Mouse (Mus musculus) ovary, postnatal 36 days (tissue): Measurements from ENCODE around the gene Wipi2.
A peak's percentile ranks its signal among the peaks of the same experiment; 100 is the strongest.

ENCODE experiments used
- DNase-seq: peaks from one replicate; pipeline ENCODE4 v3.0.0; 2022; ENCODE audit warnings: low spot score, mixed read lengths

Gene Wipi2

DNA sequence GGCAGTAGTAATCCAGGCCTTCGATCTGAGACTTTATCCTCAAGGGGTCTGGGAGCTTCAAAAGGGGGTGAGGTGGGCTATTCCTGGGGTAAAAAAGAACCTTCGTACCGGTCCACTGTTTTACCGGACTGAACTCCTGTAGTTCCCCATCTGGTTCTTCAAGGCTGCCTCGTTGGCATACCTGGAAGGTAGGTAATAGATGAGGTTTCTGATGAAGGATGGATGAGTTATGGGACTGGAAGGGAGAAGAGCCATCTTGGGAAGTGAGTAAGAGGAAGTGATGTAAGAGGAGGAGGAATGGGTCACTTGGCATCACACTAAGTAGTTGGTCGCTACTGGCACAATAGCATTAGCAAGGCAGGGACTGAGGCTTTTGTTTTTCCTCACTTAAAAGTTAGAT is 2.7 kb downstream of the Wipi2 start:
- no peak for DNase-seq

DNA sequence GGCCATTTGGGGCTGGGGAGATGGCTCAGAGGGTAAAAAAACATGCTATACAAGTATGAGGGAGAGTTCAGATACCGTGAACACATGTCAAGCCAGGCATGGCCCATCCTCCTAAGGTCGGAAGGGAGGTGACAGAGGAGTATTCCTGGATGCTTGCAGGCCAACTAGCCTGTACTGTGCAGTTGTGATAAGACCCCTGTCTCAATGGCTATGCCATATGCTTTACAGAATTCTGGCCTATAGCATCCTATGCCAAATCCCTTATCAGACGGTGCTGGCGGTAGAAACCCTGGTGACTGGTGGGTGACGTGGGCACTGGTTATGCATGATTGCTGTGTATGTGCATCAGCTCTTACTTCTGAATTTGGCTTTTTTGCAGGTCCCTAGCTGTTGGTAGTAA is 10.3 kb downstream of the Wipi2 start:
- DNase-seq, result no peak

DNA sequence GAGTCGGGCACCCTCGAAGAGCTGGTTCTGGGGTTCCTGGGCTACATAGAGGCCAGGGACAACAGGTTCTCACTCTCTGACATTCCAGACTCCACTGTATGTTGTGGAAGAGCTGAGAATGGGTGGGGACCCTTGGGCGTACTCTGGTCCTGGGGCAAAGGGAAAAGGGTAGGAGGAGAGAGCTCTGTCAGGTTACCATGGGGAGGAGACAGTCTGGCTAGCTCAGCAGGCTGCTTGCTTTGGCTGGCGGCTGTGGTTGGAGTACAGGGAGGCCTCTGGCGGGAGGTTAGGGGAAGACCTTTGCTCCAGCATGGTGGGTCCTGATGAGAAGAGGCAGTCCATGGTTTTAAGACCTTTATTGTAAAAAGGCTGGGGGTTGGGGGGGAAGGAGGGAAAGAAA is 12.6 kb downstream of the Wipi2 start:
- no peak for DNase-seq

DNA sequence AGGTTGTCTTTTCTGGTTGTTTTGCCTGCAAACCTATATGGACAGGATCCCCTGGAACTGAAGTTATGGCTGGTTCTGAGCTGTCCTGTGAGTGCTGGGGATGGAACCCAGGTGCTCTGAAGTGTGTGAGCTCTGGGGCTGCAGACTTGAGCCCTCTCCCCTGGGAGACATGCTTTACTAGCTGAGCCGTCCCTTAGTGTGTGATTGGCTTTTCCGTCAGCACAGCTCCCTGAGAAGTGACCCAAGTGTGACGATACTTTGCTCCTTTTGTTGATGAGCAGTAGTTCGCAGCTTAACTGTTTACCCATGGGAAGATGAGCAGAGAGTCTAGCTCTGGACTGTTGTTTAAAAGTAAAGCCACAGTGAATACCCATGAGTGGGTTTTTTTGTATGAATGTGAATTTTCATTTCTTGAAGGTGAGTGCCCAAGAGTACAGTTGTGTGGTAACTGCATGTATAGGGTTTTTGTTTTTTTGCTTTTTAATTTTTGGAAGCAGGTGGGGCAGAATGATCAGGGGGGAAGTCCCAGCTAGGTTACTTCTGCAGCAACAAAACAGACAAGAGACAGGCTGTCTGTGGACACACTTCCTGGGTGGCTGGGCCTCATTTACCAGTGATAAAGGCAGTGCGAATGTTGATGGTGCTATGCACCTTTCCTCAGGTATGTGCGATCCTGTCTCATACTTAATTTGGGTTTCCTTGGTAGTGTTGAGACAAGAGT is 14.0 kb downstream of the Wipi2 start:
- no peak for DNase-seq

DNA sequence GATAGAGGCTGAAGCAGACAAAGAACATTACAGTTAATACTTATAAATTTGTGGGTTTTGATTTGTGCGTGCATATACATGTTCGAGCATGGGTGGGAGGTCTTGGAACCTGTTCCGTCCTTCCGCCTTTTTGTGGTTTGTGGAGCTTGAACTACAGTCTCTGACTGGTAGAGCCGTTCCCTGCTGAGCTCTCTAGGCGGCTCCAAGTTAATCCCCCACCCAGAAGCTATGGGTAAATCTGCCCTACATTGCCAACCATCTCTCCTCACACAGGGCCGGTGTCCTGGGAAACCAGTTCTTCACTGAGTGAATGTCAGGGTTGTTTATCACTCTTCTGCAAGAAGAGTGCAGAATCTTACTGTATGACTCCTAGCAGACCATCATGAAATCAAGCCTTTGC is 20.7 kb downstream of the Wipi2 start:
- no peak for DNase-seq

DNA sequence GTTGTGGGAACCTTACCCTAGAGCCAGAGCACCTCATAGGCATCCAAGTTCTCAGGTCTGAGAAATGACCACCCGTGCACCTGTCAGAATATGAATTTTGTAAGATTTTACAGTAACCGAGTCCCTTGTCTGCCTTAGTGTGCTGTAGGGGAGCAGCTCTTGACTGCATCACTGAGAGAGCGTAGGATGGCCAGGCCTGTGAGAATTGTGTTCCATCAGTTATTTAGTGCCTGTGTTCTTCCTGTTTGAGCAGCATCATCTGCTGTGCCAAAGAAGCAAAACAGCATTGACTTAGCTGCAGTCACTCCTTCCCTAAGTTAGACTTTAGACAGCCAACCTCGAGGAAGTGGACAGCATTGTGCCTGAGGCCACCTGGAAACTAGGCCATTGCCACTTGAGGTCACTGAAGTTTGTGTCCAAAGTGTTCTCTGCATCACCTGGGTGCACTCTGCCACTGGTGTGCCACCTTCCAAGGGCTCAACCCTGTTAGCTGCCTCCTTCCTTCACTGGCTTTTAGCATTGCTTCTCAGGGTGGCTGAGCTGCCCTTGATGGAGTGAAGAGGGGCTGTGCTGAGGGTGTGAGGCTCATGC is 22.1 kb downstream of the Wipi2 start:
- no peak for DNase-seq

DNA sequence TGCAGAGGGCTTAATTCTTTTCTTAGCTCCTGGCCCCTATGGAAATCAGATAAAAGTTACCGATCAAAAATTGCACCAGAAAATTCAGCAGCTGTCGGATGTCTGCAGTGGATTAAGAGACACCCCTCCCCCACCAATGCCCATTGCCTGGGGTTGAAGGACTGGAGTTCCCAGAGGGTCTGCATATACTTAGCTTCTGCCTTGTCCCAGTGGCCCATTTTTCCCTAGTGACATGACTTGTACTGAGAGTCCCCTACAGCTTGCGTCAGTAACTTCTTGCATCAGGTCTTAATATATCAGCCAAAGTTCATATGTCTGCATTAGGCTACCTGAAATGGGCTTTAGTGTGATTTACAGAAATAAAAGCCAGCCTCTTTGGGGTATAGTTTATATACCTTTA is 22.9 kb downstream of the Wipi2 start:
- DNase-seq, result no peak

DNA sequence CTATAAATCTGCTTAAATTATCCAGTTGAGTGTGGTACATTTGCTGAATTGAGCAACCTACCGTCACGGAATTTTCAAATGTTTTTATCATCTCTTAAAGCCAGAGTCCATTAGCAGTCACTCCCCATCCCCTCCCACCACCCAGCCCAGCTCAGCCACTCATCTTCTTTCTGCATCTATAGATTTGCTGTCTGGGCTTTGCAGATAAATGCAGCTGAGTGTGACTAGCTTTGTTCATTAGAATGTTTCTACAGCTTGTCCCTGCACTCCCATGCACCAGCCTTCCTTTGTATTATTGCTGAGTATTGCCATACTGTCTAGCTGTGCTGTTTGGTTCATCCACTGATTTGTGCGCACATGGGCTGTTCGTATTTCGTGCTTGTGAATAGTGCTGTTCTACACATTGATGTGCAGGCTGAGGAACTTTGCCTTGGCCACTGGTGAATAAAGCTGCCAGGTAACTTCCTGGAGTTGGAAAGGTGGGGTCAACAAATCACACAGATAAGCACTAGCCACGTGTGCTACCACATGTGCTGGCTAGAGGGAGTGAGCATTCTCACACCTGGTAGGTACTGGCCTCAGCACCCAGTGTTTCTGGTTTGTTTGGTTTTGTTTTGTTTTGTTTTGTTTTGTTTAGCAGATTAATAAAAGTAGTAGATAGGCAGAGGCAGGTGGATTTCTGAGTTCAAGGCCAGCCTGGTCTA is 23.4 kb downstream of the Wipi2 start:
- DNase-seq, result no peak

DNA sequence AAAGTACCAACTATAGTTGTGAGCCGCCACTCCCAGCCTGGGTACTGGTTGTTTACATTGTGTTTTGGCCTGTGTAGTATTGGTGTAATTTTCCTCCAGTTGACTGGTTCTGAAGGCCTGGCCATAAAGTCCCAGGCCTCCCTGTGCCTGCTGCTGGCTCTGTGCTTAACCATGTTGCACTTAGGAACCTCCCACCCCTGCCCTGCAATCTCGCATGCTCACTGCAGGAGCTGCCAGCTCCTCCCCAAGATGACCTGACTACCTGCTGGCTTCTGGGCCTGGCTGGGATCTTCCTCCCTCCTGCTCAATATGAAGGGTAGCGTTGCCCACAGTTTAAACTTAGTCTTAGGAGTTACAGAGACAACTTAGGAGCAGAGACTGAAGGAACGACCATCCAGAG is 24.8 kb downstream of the Wipi2 start:
- DNase-seq, result no peak

DNA sequence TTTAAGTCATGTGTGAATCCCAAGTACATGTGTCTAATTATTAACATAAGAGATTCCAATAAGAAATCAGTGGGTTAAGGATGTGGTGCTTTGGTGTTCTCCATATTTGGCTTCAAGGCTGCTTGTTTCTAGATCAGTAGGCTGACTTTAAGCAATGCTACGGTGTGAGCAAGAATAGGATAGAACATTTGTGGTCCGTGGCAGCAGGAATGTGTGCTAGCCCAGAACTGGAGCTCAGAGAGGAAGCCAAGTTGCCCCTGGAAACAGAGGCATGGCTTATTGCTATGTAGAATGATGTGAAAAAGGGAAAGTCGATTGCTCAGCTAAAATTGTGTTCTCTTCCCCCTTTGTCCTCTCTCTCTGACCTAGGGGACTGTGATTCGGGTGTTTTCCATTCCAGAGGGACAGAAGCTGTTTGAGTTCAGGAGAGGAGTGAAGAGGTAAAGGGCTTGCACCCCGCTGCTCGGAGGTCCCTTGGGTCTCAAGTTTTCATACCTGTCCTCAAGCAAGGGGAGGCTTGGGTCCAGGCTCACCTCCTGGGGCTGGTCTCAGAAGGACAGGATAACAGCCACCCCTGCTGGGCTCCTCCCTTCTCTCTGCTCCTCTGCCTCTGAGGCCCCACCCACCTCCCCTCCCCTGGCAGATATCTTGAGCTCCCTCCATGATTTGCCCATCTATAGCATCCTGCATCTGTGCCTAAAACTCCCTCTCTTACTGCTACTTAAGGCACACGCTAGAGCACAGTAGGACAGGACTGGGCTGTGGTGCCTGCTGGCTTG is 33.3 kb downstream of the Wipi2 start:
- DNase-seq, result no peak

DNA sequence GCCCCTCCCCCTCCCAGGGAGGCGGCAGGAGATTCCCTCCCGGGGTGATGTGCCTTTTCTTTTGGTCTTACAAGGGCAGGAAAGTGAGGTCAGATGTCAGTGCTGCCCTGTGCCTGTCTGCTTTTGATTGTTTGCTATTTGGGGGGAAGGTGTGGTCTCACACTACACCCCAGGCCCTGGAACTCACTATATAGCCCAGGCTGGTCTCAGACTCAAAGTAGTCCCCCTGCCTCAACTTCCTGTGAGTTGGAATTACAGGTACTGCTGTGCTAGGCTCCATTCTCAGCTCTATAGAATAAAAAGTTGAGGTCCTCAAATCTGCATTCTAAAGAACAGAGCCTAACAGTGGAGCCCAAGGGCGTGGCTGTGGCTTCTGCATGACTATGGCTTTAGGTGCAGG is 40.4 kb downstream of the Wipi2 start:
- DNase-seq, result no peak

DNA sequence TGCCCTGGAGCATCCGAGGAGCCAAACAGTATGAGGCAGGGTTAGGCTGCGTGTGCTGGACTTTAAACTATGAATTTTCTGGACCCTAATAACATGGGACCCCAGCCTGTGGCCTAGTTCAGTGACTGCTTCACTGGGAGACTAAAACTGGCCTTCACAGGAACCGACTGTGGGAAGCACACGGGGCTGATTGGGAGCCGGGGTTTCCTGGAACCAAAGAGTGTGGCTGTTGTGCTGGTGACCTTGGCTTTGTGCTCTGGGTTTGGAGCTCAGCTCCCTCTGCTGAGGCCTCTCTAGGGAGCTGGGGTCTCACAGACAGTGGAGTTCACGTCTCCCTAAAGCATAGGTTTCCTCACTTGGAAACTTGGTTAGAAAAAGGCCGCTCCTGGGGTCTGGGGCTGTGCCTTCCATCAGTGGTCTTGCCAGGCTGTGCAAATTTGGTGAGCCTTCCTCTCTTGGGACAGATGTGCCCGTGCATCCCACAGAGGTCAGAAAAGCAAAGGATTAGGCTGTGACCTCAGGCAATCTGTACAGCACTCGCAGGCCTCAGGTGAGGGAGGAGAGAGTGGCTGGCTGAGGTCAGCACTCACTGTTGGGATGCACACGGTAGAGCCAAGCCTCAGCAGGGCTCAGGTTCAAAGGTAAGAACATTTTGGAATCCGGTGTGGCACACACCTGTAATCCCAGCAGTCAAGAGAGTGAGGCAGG is 41.2 kb downstream of the Wipi2 start:
- no peak for DNase-seq

DNA sequence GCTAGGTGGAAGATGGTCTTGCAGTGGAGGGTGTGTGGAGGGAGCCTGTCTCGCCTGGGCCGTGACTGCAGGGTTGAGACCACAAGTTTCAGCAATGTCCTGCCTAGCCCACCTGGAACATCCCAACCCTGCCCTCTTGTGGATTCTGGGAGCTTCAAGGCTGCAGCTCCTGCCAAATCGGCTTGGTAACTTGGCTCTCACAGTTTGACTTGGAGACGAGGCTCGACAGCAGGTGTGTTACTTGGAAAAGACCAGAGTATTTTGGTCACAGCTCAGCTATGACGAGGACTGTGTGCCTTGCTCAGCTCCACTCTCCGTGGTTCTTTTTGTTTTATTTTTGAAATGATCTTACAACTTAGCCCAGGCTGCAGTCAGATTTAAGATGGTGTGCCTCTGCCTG is 42.2 kb downstream of the Wipi2 start:
- DNase-seq, result no peak

DNA sequence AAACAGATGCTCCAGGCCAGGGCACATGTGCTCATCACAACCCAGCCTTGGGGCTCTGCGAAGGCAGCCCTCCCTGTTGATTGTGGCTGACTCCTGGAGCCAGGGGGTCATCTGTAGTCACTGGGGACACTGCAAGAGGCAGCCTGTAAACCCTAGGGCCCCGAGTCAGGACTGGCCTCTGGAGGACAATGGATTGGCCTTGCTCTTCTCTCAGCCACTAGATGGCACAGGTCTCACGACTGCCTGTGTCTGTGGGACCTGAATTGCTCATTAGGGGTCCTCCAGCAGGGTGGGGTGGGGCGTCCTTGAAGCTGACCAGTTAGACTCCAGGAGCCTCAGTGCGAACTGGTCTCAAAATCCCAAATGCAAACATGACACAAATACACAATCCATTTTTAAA is 45.6 kb downstream of the Wipi2 start:
- no peak for DNase-seq

DNA sequence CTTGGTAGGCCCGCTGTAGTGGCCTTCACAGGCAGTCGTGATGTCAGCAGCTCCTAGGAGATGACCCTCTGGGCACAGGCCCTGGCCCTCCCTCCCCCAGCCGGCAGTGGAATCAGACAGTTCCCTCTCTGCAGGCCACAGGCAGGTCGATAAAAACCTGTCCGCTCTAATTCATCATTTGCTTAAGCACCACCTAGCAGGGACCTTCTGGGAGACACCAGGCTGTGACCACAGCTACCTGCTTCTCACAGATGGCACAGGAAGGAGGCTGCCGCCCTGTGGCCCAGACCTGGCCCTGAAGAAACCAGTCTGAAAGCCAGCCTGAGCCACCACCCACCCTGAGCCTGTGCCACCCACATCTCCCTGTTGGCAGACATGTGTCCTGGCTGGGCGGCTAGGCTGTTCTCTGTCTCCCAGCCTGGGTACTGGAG is 50.7 kb downstream of the Wipi2 start:
- DNase-seq, result peak; percentile 55

DNA sequence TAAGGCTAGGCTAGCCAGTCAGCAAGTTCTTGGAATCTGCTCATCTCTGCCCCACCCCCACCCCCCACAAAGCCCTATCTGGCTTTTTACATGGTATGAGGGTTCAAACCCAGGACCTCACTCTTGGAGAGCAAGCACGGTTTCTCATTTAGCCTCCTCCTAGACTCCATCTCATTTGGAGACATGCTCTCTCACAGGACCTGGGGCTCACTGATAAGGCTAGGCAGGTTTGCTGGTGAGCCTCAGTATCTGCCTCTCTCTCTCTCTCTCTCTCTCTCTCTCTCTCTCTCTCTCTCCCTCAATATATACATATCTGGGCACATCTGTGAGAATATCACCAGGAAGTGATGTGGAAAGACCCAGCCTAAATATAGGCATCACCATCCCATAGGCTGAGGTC is 51.6 kb downstream of the Wipi2 start:
- DNase-seq, result no peak

DNA sequence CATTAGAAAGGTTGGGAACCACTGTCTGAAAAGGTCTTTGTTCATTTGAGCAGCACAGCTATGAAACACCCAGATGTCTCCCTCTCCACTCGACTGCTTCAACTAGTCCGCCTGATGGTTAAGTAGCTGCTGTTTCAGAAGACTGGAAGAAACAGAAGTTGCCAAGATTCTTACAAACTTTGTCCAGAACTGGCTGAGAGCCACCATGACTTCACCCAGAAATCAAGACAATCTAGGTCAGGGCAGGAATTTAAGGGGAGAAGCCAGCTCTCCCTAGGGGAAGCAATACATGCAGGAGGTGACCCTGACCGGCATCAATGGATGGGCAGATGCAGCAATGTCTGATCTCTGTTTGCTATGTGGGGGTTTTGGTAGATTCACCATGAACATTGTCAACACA is 54.4 kb downstream of the Wipi2 start:
- DNase-seq, result no peak

DNA sequence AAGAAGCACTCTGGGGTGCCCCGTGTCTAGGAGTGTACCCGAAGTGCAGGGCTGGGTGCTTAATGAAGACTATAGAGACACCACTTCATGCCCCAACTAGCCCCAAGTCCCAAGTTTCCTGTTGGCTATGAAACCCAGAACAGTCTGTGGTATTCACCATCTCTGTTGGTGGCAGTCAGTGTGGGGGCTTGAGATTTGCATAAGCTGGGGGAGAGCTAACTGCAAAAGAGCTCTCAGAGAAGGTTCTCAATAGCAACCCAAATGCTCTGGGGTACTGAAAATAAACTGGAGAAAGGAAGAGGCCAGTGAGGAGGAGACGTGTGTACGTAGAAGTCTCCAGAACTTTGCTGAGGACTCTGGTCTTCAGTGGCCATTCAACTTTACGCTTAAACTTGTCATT is 55.0 kb downstream of the Wipi2 start:
- no peak for DNase-seq

DNA sequence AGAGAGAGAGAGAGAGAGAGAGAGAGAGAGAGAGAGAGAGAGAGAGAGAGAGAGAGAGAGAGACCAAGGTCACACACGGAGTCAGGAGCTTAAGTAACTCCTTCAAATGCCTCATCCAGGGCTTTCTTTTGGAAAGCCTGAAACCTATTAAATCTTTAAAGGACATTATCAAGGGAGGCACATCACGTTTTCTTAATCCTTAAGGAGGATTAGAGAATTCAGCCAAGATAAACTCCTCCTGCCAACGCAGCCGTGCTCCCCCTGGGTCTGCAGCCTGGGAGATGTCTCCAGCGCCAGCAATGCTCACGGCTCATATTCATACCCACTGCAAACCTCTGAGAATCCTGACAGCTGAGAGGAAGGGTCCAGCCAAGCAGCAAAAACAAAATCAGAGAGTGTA is 61.4 kb downstream of the Wipi2 start:
- no peak for DNase-seq

DNA sequence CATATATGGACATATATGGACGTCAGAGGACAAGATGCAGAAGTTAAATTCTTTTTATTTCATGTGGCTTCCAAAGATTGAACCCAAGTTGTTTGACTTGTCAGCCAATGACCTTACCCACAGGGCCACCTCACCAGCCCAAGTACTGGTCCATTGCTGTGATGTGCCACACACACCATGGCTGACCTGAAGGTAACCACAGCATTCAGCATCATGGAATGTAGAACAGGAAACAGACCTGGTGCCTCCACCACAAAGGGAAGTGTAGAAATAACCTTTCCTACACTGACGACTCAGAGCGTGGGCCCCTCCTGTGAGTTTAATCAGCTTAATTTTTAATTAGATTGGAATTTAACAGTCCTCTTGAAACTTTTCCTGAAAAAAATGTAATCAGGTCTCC is 62.8 kb downstream of the Wipi2 start:
- DNase-seq, result no peak

DNA sequence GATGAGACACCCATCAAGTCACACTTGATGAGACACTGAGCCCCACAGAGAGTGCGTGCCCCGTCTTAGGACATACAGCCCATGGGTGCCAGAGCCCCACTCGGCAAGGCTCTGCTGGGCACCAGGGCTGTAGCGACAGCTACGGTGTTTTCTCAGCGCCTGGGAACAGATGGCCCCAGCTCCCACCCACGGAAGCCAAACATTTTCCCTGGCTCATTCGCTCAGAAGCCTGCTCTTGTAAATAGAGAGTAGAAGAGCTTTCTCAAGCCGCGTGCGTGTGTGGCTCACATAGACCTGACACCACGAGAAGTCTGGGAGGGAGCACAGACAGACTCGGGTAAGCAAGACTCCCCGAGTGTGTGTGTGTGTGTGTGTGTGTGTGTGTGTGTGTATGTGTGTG is 64.8 kb downstream of the Wipi2 start, which contains the start of gene Slc29a4:
Slc29a4 (plus strand) TSS at position 265 of the 400 bp plus-strand sequence.
- no peak for DNase-seq
